Comparison of ENCODE assay signal across 13 mouse cellular contexts in genomic region chr9:61019938-61020337, GRCm38 (mm10).
DNase-seq lines count a peak whose midpoint lies in the region; ATAC-seq and TF ChIP-seq lines count a peak whose summit lies in the region.
"Had no signal": no experiment of that assay in that cellular context is flagged by ENCODE, and none has a peak within 500 bp of the region (broad histone marks: within the 10 kb centered on the region; RNA-seq: fewer than 3 reads in every experiment).

No protein-coding gene starts in this region.

- TF ChIP-seq POLR2A in small intestine, adult 2 months (IDR thresholded peaks at IDR 0.05; ENCODE audit: low read depth, low read length): no peak

- H3K4me1 ChIP-seq in hindbrain, embryonic 11.5 days (replicated peaks; ENCODE audit: control insufficient read depth, insufficient read depth, low read length): no peaks in the 10 kb centered on the region
- no peaks in the 10 kb centered on the region; the same call in 1 of the 2 replicates for H3K4me1 ChIP-seq in hindbrain, embryonic 14.5 days (replicated peaks; ENCODE audit: control insufficient read depth, insufficient read depth, low read length)
- H3K4me1 ChIP-seq in midbrain, postnatal 0 days (ENCODE audit: insufficient read depth, low read length): no peaks in the 10 kb centered on the region
- H3K4me1 ChIP-seq in midbrain, embryonic 14.5 days (ENCODE audit: control insufficient read depth, insufficient read depth, low read length): peaks cover 8% of the 10 kb centered on the region
- H3K4me1 ChIP-seq in small intestine, adult 2 months (ENCODE audit: control insufficient read depth, insufficient read depth, insufficient read length, low read length): peaks cover 3% of the 10 kb centered on the region; the same call in 1 of the 2 replicates

- no peak overlapping the region for H3K27ac ChIP-seq in hindbrain, embryonic 11.5 days (ENCODE audit: low read depth, low read length)
- no peak overlapping the region for H3K27ac ChIP-seq in hindbrain, embryonic 14.5 days
- no peak overlapping the region for H3K27ac ChIP-seq in midbrain, postnatal 0 days (ENCODE audit: low read depth, low read length)
- no peak overlapping the region for H3K27ac ChIP-seq in midbrain, embryonic 14.5 days (replicated peaks; ENCODE audit: low read depth, low read length)
- no peak overlapping the region for H3K27ac ChIP-seq in small intestine, adult 2 months (ENCODE audit: insufficient read depth, low read depth, low read length)
- H3K27ac ChIP-seq: forebrain, embryonic 15.5 days; hindbrain, embryonic 12.5 days; midbrain, embryonic 12.5 days had no signal

- peak; percentile 43 for DNase-seq in hindbrain, embryonic 11.5 days (ENCODE audit: low spot score)
- DNase-seq in hindbrain, embryonic 14.5 days (ENCODE audit: low spot score): no peak
- no peak for DNase-seq in midbrain, postnatal 0 days (ENCODE audit: low spot score)
- no peak for DNase-seq in midbrain, embryonic 14.5 days
- DNase-seq in R1 (ENCODE audit: low read depth, low spot score): peak; percentile 40
- no peak for DNase-seq in urinary bladder, adult 2 months (ENCODE audit: low spot score)
- DNase-seq in frontal cortex, postnatal 14 days (ENCODE audit: low spot score in 2 of 2): no peak
- DNase-seq: cerebellum, postnatal 36 days had no signal

- WGBS in hindbrain, embryonic 11.5 days: 58% methylated on average over 4 of the region's 4 CpGs
- 72% methylated on average over 4 of the region's 4 CpGs for WGBS in hindbrain, embryonic 14.5 days
- WGBS in midbrain, postnatal 0 days: 78% methylated on average over 4 of the region's 4 CpGs
- 75% methylated on average over 4 of the region's 4 CpGs for WGBS in midbrain, embryonic 14.5 days
- WGBS in small intestine, adult 2 months: 74% methylated on average over 4 of the region's 4 CpGs

- H3K4me3 ChIP-seq in hindbrain, embryonic 11.5 days (ENCODE audit: low read depth, low read length): no peak overlapping the region
- H3K4me3 ChIP-seq in hindbrain, embryonic 14.5 days (replicated peaks; ENCODE audit: low read length): no peak overlapping the region
- H3K4me3 ChIP-seq in midbrain, postnatal 0 days (ENCODE audit: low read depth, low read length): no peak overlapping the region
- H3K4me3 ChIP-seq in midbrain, embryonic 14.5 days (replicated peaks; ENCODE audit: low read depth, low read length): no peak overlapping the region
- no peak overlapping the region for H3K4me3 ChIP-seq in small intestine, adult 2 months (ENCODE audit: low read depth, low read length)
- H3K4me3 ChIP-seq: forebrain, embryonic 15.5 days; hindbrain, embryonic 12.5 days; midbrain, embryonic 12.5 days had no signal

- H3K4me2 ChIP-seq in hindbrain, embryonic 11.5 days (replicated peaks; ENCODE audit: low read depth, low read length): no peak overlapping the region
- H3K4me2 ChIP-seq in hindbrain, embryonic 14.5 days (replicated peaks): no peak overlapping the region
- H3K4me2 ChIP-seq in midbrain, postnatal 0 days (ENCODE audit: low read depth, low read length, poor library complexity, severe bottlenecking): no peak overlapping the region
- no peak overlapping the region for H3K4me2 ChIP-seq in midbrain, embryonic 14.5 days (ENCODE audit: low read length)
- H3K4me2 ChIP-seq: forebrain, embryonic 15.5 days; hindbrain, embryonic 12.5 days; midbrain, embryonic 12.5 days had no signal

- no peaks in the 10 kb centered on the region for H3K9me3 ChIP-seq in hindbrain, embryonic 11.5 days (ENCODE audit: control insufficient read depth, low read length)
- H3K9me3 ChIP-seq in hindbrain, embryonic 14.5 days (ENCODE audit: control insufficient read depth, low read length): peaks cover 4% of the 10 kb centered on the region; the same call in 1 of the 2 replicates
- H3K9me3 ChIP-seq in midbrain, postnatal 0 days (ENCODE audit: low read length): no peaks in the 10 kb centered on the region
- H3K9me3 ChIP-seq in midbrain, embryonic 14.5 days (ENCODE audit: control insufficient read depth, low read length): no peaks in the 10 kb centered on the region
- H3K9me3 ChIP-seq: forebrain, embryonic 15.5 days; hindbrain, embryonic 12.5 days; midbrain, embryonic 12.5 days had no signal

- no peak for ATAC-seq in hindbrain, embryonic 11.5 days (ENCODE audit: low FRiP score)
- ATAC-seq in hindbrain, embryonic 14.5 days (ENCODE audit: low FRiP score): no peak
- ATAC-seq in midbrain, postnatal 0 days (ENCODE audit: low FRiP score): no peak
- ATAC-seq in midbrain, embryonic 14.5 days (ENCODE audit: low FRiP score, low TSS enrichment): no peak
- ATAC-seq: activated CD4-positive, CD25-positive, alpha-beta regulatory T cell, adult 4 months; forebrain, embryonic 15.5 days had no signal

- no peaks in the 10 kb centered on the region for H3K36me3 ChIP-seq in hindbrain, embryonic 11.5 days (ENCODE audit: control insufficient read depth, insufficient read depth, low read length)
- no peaks in the 10 kb centered on the region for H3K36me3 ChIP-seq in hindbrain, embryonic 14.5 days (replicated peaks; ENCODE audit: control insufficient read depth, insufficient read depth)
- H3K36me3 ChIP-seq in midbrain, postnatal 0 days (ENCODE audit: insufficient read depth, low read length): no peaks in the 10 kb centered on the region
- H3K36me3 ChIP-seq in midbrain, embryonic 14.5 days (ENCODE audit: control insufficient read depth, insufficient read depth, low read length): no peaks in the 10 kb centered on the region
- no peaks in the 10 kb centered on the region for H3K36me3 ChIP-seq in small intestine, adult 2 months (ENCODE audit: control insufficient read depth, insufficient read depth, low read length)
- H3K36me3 ChIP-seq: forebrain, embryonic 15.5 days; hindbrain, embryonic 12.5 days; midbrain, embryonic 12.5 days had no signal

- TF ChIP-seq CTCF in midbrain, postnatal 0 days (IDR thresholded peaks at IDR 0.05): peak; percentile 46
- TF ChIP-seq CTCF in small intestine, adult 2 months (IDR thresholded peaks at IDR 0.05; ENCODE audit: extremely low read depth, insufficient read length, insufficient replicate concordance, low read depth, low read length): peak; percentile 55; the same call in 1 of the 2 replicates

- H3K27me3 ChIP-seq in hindbrain, embryonic 11.5 days (ENCODE audit: control insufficient read depth, insufficient read depth, low read length): 0 out of 2 replicates have a peak, but pooled peaks cover 2% of the 10 kb centered on the region
- no peaks in the 10 kb centered on the region; the same call in 1 of the 2 replicates for H3K27me3 ChIP-seq in hindbrain, embryonic 14.5 days (ENCODE audit: control insufficient read depth, insufficient read depth, low read length)
- 0 out of 2 replicates have a peak, but pooled peaks cover 3% of the 10 kb centered on the region for H3K27me3 ChIP-seq in midbrain, postnatal 0 days (ENCODE audit: insufficient read depth, low read length)
- no peaks in the 10 kb centered on the region for H3K27me3 ChIP-seq in midbrain, embryonic 14.5 days (ENCODE audit: control insufficient read depth, insufficient read depth, low read length)
- no peaks in the 10 kb centered on the region for H3K27me3 ChIP-seq in small intestine, adult 2 months (ENCODE audit: control insufficient read depth, insufficient read depth, low read length)

- H3K9ac ChIP-seq in hindbrain, embryonic 11.5 days (ENCODE audit: low read depth, low read length): no peak overlapping the region
- H3K9ac ChIP-seq in hindbrain, embryonic 14.5 days: no peak overlapping the region
- H3K9ac ChIP-seq in midbrain, postnatal 0 days (replicated peaks; ENCODE audit: low read length, poor library complexity, severe bottlenecking): no peak overlapping the region
- H3K9ac ChIP-seq in midbrain, embryonic 14.5 days (replicated peaks; ENCODE audit: low read length): no peak overlapping the region
- H3K9ac ChIP-seq: forebrain, embryonic 15.5 days; hindbrain, embryonic 12.5 days; midbrain, embryonic 12.5 days had no signal

Comparison
In these comparisons a context has a peak if more than half of its experiments do, and no peak if none do; other contexts are left out.
1. DNase-seq: peak in hindbrain, embryonic 11.5 days (single experiment) and R1 (single experiment); none in hindbrain, embryonic 14.5 days (single experiment), midbrain, postnatal 0 days (single experiment), midbrain, embryonic 14.5 days (single experiment), urinary bladder, adult 2 months (single experiment) and frontal cortex, postnatal 14 days (0 of 2).